Mouse (Mus musculus): ENCODE data around the gene Gpr171.
"Not testable (repeated sequence)": the region's sequence is repeated elsewhere in the genome, so short reads cannot be mapped to it uniquely, and the experiment has no call there.

Gpr171 gene

GRCm38 (mm10) chr3:59101218-59101986, at the start of gene Gpr171:
TSS of gene Gpr171 (minus strand) at chr3:59101821.
- no peak for DNase-seq (ENCODE audit: low spot score in 2 of 2)

- DNase-seq (ENCODE audit: low spot score in 2 of 2): no peak
These were observed 49.0 kb upstream of the Gpr171 start for GRCm38 (mm10) chr3:59150624-59151023.

GRCm38 (mm10) chr3:59149646-59150045, 48.0 kb upstream of the Gpr171 start:
- DNase-seq (ENCODE audit: low spot score in 2 of 2): peak in 1 of 2 experiments; percentile 20

GRCm38 (mm10) chr3:59145194-59145593, 43.6 kb upstream of the Gpr171 start:
- DNase-seq (ENCODE audit: low spot score in 2 of 2): no peak

GRCm38 (mm10) chr3:59141507-59142305, 40.1 kb upstream of the Gpr171 start:
- no peak for DNase-seq (ENCODE audit: low spot score in 2 of 2)

GRCm38 (mm10) chr3:59140941-59141340, 39.3 kb upstream of the Gpr171 start:
- DNase-seq (ENCODE audit: low spot score in 2 of 2): not testable (repeated sequence)

GRCm38 (mm10) chr3:59140115-59140514, 38.5 kb upstream of the Gpr171 start:
- DNase-seq (ENCODE audit: low spot score in 2 of 2): no peak

GRCm38 (mm10) chr3:59139651-59140051, 38.0 kb upstream of the Gpr171 start:
- no peak for DNase-seq (ENCODE audit: low spot score in 2 of 2)

- no peak for DNase-seq (ENCODE audit: low spot score in 2 of 2)
These were observed 37.4 kb upstream of the Gpr171 start for GRCm38 (mm10) chr3:59138946-59139468.

GRCm38 (mm10) chr3:59135911-59136653, 34.5 kb upstream of the Gpr171 start:
- DNase-seq (ENCODE audit: low spot score in 2 of 2): no peak

GRCm38 (mm10) chr3:59133189-59133588, 31.6 kb upstream of the Gpr171 start:
- no peak for DNase-seq (ENCODE audit: low spot score in 2 of 2)

GRCm38 (mm10) chr3:59131966-59132365, 30.3 kb upstream of the Gpr171 start:
- no peak for DNase-seq (ENCODE audit: low spot score in 2 of 2)

- DNase-seq (ENCODE audit: low spot score in 2 of 2): no peak
These were observed 29.5 kb upstream of the Gpr171 start for GRCm38 (mm10) chr3:59131081-59131480.

- DNase-seq (ENCODE audit: low spot score in 2 of 2): no peak
These were observed 28.8 kb upstream of the Gpr171 start for GRCm38 (mm10) chr3:59130431-59130830.

GRCm38 (mm10) chr3:59129547-59129946, 27.9 kb upstream of the Gpr171 start:
- DNase-seq (ENCODE audit: low spot score in 2 of 2): no peak

GRCm38 (mm10) chr3:59128681-59129080, 27.1 kb upstream of the Gpr171 start:
- no peak for DNase-seq (ENCODE audit: low spot score in 2 of 2)

- no peak for DNase-seq (ENCODE audit: low spot score in 2 of 2)
These were observed 24.3 kb upstream of the Gpr171 start for GRCm38 (mm10) chr3:59125783-59126555.

- no peak for DNase-seq (ENCODE audit: low spot score in 2 of 2)
These were observed 23.4 kb upstream of the Gpr171 start for GRCm38 (mm10) chr3:59125022-59125421.

- DNase-seq (ENCODE audit: low spot score in 2 of 2): no peak
These were observed 20.3 kb upstream of the Gpr171 start for GRCm38 (mm10) chr3:59121780-59122449.

- peak in 1 of 2 experiments; percentile 20 for DNase-seq (ENCODE audit: low spot score in 2 of 2)
These were observed 19.6 kb upstream of the Gpr171 start for GRCm38 (mm10) chr3:59121067-59121730.
